Mouse (Mus musculus) cerebellum, postnatal 14 days (tissue): Measurements from ENCODE around the gene Sp6.

ENCODE experiments used
- DNase-seq, 2 experiments: peaks; one replicate each; pipeline ENCODE4 v3.0.0; 2021; ENCODE audit warnings: mixed read lengths in 2 of 2

Gene Sp6

GRCm38 (mm10) chr11:97013121-97013670 lies at the start of gene Sp6:
Gene Sp6 (plus strand): TSS chr11:97013394.
- DNase-seq, result peak in 1 of 2 experiments; percentile 30

GRCm38 (mm10) chr11:96963580-96963979 lies 49.6 kb upstream of the Sp6 start:
- DNase-seq, result peak; percentile 94 to 96

GRCm38 (mm10) chr11:96966172-96966571 lies 47.0 kb upstream of the Sp6 start:
- DNase-seq, result no peak

- no peak for DNase-seq
Measured at GRCm38 (mm10) chr11:96966914-96967543, 46.2 kb upstream of the Sp6 start.

- DNase-seq, result no peak
Measured at GRCm38 (mm10) chr11:96967544-96968269, 45.5 kb upstream of the Sp6 start.

GRCm38 (mm10) chr11:96968476-96968875 lies 44.7 kb upstream of the Sp6 start:
- DNase-seq, result no peak

- peak in 1 of 2 experiments; percentile 51 for DNase-seq
Measured at GRCm38 (mm10) chr11:96969280-96969722, 43.9 kb upstream of the Sp6 start.

- peak; percentile 78 to 84 for DNase-seq
Measured at GRCm38 (mm10) chr11:96969746-96970145, 43.4 kb upstream of the Sp6 start.

- DNase-seq, result no peak
Measured at GRCm38 (mm10) chr11:96970341-96970740, 42.9 kb upstream of the Sp6 start.

GRCm38 (mm10) chr11:96972906-96973305 lies 40.3 kb upstream of the Sp6 start:
- no peak for DNase-seq

GRCm38 (mm10) chr11:96973426-96973964 lies 39.7 kb upstream of the Sp6 start:
- DNase-seq, result peak; percentile 52 to 77

GRCm38 (mm10) chr11:96974813-96975212 lies 38.4 kb upstream of the Sp6 start:
- DNase-seq, result no peak

GRCm38 (mm10) chr11:96975511-96976378 lies 37.4 kb upstream of the Sp6 start:
- DNase-seq, result no peak

GRCm38 (mm10) chr11:96976379-96976687 lies 36.9 kb upstream of the Sp6 start:
- no peak for DNase-seq

- peak; percentile 87 to 92 for DNase-seq
Measured at GRCm38 (mm10) chr11:96976911-96977591, 36.1 kb upstream of the Sp6 start.

- peak; percentile 98 to 99 for DNase-seq
Measured at GRCm38 (mm10) chr11:96977606-96978400, 35.4 kb upstream of the Sp6 start.

- DNase-seq, result peak in 1 of 2 experiments; percentile 58
Measured at GRCm38 (mm10) chr11:96978401-96979246, 34.6 kb upstream of the Sp6 start.

- no peak for DNase-seq
Measured at GRCm38 (mm10) chr11:96979329-96979728, 33.9 kb upstream of the Sp6 start.

- DNase-seq, result no peak
Measured at GRCm38 (mm10) chr11:96980021-96980420, 33.2 kb upstream of the Sp6 start.

- DNase-seq, result no peak
Measured at GRCm38 (mm10) chr11:96981461-96981860, 31.7 kb upstream of the Sp6 start.
